Mouse (Mus musculus): ENCODE measurements around the gene Tor2a. TPM values are rescaled to one million over a fixed set of nuclear protein-coding genes. Genes with fewer than 3 reads are reported as not detected.

Tor2a gene
- polyA plus RNA-seq (2012; rRNA removed) = 86.2 and 133 TPM in 2 replicates

DNA sequence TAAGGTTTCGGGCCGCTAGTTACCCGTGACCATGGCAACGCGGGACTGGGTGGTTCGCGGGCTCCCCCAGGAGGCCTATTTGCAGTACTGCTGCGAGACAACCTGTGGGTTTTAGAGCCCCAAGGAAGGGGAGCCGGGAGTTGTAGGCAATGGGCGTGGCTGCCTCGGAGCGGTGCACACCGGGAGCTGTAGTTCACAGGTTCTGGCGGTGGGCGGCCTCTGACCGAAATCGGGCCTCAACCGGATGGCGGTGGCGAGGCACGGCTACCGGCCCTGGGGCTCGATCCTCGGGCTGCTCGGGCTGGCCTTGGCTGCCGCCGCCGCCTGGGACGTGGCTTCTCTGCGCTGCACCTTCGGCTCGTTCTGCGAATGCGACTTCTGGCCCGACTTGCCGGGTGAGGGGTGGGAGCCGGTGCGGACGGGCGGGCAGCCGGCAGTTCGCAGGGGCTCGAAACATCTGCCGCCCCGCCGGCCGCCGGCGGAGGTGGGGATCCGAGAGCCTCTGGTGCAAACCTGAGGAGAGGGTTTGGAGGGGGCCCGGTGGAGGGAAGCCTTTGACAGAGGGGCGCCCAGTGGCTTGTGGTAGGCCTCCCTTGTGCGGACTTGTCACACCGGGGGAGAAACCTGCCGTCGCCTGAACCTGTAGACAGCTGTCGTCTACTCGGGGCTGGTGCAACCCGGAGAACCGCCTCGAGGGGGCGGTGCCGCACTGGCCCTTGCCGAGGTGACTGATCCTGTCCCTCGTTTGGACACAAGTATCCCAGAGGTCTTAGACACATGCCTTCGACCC, at the start of gene Tor2a:
TSS of gene Tor2a (plus strand) at position 179 of the 790 bp plus-strand sequence.
- peaks cover 24% of the 10 kb centered on the region for H3K36me3 ChIP-seq (ENCODE audit: control insufficient read depth, insufficient read depth, low read length)
- peak within 1 kb of the TSS; percentile 77 for H3K27ac ChIP-seq (ENCODE audit: insufficient read depth, low read depth, low read length)
- peak within 1 kb of the TSS; percentile 87 for H3K4me3 ChIP-seq (ENCODE audit: low read depth, low read length)
- WGBS = under 1% methylated on average over 66 of the region's 66 CpGs
- H3K4me1 ChIP-seq (ENCODE audit: control insufficient read depth, insufficient read depth, insufficient read length, low read length) = no peaks in the 10 kb centered on the region
- TF ChIP-seq CTCF (IDR thresholded peaks at IDR 0.05; ENCODE audit: extremely low read depth, insufficient read length, insufficient replicate concordance, low read depth, low read length) = peak; percentile 97
- TF ChIP-seq POLR2A (IDR thresholded peaks at IDR 0.05; ENCODE audit: low read depth, low read length) = peak; percentile 44
- H3K27me3 ChIP-seq (ENCODE audit: control insufficient read depth, insufficient read depth, low read length) = no peaks in the 10 kb centered on the region

DNA sequence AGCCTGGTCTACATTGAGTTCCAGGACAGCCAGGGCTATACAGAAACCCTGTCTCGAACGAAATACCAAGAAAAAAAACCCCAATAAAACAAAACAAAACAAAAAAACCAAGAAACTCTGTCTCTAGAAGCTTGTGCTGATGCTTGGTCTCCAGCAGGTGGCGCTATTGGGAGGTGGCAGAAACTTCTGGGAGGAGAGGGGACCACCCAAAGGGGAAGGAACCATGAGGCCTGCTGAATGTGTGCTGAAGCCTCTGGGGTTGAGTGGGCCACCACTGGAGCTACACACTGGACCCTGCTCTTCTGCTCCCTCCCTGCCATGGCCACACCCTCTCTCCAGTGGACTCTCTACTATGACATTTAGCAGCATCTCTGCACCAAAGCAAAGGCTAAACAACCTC, 48.4 kb upstream of the Tor2a start:
- no peaks in the 10 kb centered on the region for H3K27me3 ChIP-seq (ENCODE audit: control insufficient read depth, insufficient read depth, low read length)
- peaks cover 55% of the 10 kb centered on the region for H3K36me3 ChIP-seq (ENCODE audit: control insufficient read depth, insufficient read depth, low read length)
- TF ChIP-seq POLR2A (IDR thresholded peaks at IDR 0.05; ENCODE audit: low read depth, low read length) = no peak
- TF ChIP-seq CTCF (IDR thresholded peaks at IDR 0.05; ENCODE audit: extremely low read depth, insufficient read length, insufficient replicate concordance, low read depth, low read length) = peak; percentile 91
- H3K27ac ChIP-seq (ENCODE audit: insufficient read depth, low read depth, low read length) = no peak overlapping the region
- no peak overlapping the region for H3K4me3 ChIP-seq (ENCODE audit: low read depth, low read length)
- H3K4me1 ChIP-seq (ENCODE audit: control insufficient read depth, insufficient read depth, insufficient read length, low read length) = peaks cover 11% of the 10 kb centered on the region; the same call in 1 of the 2 replicates
- 22% methylated on average over 3 of the region's 3 CpGs for WGBS

DNA sequence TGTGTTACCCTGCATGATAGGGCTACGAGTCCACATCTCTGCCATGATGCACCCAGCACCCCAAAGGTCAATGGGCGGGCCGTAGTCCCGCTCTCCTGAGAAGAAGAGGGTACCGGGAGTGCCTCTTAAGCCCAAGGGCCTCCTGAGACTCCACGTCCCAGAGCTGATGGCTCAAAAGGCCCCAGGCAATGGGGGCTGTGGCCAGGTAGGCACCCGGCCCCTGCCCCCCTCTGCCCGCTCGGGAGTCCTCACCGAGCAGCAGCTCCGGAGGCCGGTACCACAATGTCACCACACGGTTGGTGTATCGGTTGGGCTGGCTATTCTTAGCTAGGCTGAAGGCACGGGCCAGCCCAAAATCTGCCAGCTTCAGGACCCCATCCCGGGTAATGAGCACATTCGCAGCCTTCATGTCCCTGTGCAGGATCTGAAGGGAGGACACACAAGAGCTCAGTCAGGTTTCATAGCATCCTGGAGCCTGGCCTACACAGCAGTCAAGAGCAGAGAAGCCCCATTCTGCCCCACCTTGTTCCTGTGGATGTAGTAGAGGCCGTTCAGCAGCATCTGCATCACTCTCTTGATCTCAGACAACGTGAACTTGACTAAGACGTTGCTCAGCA, 47.4 kb upstream of the Tor2a start:
- Histone ChIP-seq H3K4me3 (ENCODE audit: low read depth, low read length) (no peak overlapping the region), H3K4me1 (ENCODE audit: control insufficient read depth, insufficient read depth, insufficient read length, low read length) (peaks cover 13% of the 10 kb centered on the region; the same call in 1 of the 2 replicates), H3K27ac (ENCODE audit: insufficient read depth, low read depth, low read length) (no peak overlapping the region), H3K36me3 (ENCODE audit: control insufficient read depth, insufficient read depth, low read length) (peaks cover 54% of the 10 kb centered on the region), H3K27me3 (ENCODE audit: control insufficient read depth, insufficient read depth, low read length) (no peaks in the 10 kb centered on the region)
- 88% methylated on average over 20 of the region's 20 CpGs for WGBS
- TF ChIP-seq POLR2A (IDR thresholded peaks at IDR 0.05; ENCODE audit: low read depth, low read length) = no peak
- TF ChIP-seq CTCF (IDR thresholded peaks at IDR 0.05; ENCODE audit: extremely low read depth, insufficient read length, insufficient replicate concordance, low read depth, low read length) = no peak

DNA sequence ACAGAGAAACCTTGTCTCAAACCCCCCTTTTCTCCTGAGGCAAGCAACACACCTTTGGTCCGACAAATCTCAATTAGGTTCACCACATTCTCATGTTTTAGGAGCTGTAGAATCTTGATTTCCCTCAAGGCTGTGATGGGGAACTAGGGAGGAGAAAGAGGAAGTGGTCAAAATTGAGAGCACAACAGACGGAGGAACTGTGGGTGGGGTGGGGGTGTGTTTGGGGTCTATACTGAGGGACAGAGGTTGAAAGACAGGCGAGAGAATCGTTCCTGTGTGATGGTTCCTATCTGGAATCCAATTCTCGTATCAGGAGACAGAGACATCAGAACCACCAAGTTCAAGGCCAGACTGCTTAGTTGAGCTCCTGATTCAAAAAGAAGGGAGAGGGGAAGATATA, 46.6 kb upstream of the Tor2a start:
- Histone ChIP-seq H3K36me3 (ENCODE audit: control insufficient read depth, insufficient read depth, low read length) (peaks cover 47% of the 10 kb centered on the region), H3K4me3 (ENCODE audit: low read depth, low read length) (no peak overlapping the region), H3K4me1 (ENCODE audit: control insufficient read depth, insufficient read depth, insufficient read length, low read length) (peaks cover 16% of the 10 kb centered on the region; the same call in 1 of the 2 replicates), H3K27ac (ENCODE audit: insufficient read depth, low read depth, low read length) (no peak overlapping the region), H3K27me3 (ENCODE audit: control insufficient read depth, insufficient read depth, low read length) (no peaks in the 10 kb centered on the region)
- no peak for TF ChIP-seq POLR2A (IDR thresholded peaks at IDR 0.05; ENCODE audit: low read depth, low read length)
- no peak for TF ChIP-seq CTCF (IDR thresholded peaks at IDR 0.05; ENCODE audit: extremely low read depth, insufficient read length, insufficient replicate concordance, low read depth, low read length)
- 77% methylated on average over 5 of the region's 5 CpGs for WGBS

DNA sequence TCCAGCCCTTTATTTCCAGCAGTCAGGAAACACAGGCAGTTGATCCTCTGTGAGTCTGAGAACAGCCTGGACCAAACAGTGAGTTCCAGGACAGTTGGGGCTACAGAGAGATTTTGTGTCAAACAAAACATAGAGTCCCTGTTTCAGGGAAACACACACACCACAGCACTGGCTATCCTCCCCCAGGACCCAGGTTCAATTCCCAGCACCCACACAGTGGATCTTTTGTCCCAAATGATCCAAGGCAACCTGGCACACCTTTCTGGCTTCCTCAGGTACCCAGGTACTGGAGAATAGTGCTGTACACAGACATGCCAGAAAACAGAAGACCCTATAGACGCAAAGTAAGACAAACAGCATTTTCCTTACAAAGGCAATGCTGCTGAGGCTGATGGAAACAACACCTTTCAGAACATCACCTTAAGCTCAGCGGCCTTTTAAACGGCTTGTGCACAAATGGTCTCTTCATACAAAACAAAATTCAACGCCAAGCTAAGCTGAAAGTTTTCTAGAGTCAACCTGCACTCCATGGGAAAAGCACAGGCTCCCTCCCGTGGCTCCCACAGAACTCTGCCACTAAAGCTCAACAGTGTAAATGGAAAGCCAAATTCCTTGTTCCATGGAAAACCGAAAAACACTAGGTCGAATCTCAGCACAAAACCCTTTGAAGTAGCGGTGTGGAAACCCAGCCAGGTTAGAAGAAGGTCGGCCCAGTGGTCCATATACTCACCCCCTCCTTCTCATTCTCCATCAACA, 45.6 kb upstream of the Tor2a start:
- TF ChIP-seq POLR2A (IDR thresholded peaks at IDR 0.05; ENCODE audit: low read depth, low read length) (no peak), CTCF (IDR thresholded peaks at IDR 0.05; ENCODE audit: extremely low read depth, insufficient read length, insufficient replicate concordance, low read depth, low read length) (no peak)
- Histone ChIP-seq H3K4me3 (ENCODE audit: low read depth, low read length) (peak overlapping the region; percentile 98), H3K36me3 (ENCODE audit: control insufficient read depth, insufficient read depth, low read length) (peaks cover 39% of the 10 kb centered on the region), H3K27ac (ENCODE audit: insufficient read depth, low read depth, low read length) (peak overlapping the region; percentile 71; the same call in 1 of the 2 replicates), H3K4me1 (ENCODE audit: control insufficient read depth, insufficient read depth, insufficient read length, low read length) (peaks cover 16% of the 10 kb centered on the region; the same call in 1 of the 2 replicates), H3K27me3 (ENCODE audit: control insufficient read depth, insufficient read depth, low read length) (no peaks in the 10 kb centered on the region)
- WGBS = 15% methylated on average over 9 of the region's 9 CpGs

DNA sequence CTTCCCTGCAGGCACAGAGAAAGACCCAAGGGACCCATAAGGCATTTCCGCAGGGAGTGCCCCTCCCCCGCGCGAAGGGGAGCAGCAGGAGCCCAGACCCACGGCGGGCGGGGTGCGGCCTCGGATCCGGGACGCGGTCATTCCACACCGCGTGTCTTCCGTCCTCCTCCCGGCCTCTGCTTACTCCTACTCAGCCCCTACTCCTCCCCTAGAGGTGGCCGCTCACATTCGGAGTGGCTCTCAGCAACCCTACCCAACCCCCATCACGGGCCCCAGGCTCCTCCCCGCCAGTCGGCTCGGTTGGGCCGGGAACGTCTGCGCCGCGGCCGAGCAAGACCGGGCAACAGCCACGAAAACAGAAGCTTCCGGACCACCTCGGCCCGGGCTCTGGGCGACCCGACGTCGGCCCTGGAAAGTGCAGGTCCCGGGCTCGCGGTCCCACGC, 44.9 kb upstream of the Tor2a start:
- peak overlapping the region; percentile 71 for H3K27ac ChIP-seq (ENCODE audit: insufficient read depth, low read depth, low read length)
- no peaks in the 10 kb centered on the region for H3K27me3 ChIP-seq (ENCODE audit: control insufficient read depth, insufficient read depth, low read length)
- under 1% methylated on average over 41 of the region's 41 CpGs for WGBS
- TF ChIP-seq POLR2A (IDR thresholded peaks at IDR 0.05; ENCODE audit: low read depth, low read length) (no peak), CTCF (IDR thresholded peaks at IDR 0.05; ENCODE audit: extremely low read depth, insufficient read length, insufficient replicate concordance, low read depth, low read length) (no peak)
- peaks cover 32% of the 10 kb centered on the region for H3K36me3 ChIP-seq (ENCODE audit: control insufficient read depth, insufficient read depth, low read length)
- H3K4me3 ChIP-seq (ENCODE audit: low read depth, low read length) = peak overlapping the region; percentile 98
- H3K4me1 ChIP-seq (ENCODE audit: control insufficient read depth, insufficient read depth, insufficient read length, low read length) = peaks cover 16% of the 10 kb centered on the region; the same call in 1 of the 2 replicates
